8 mouse cellular contexts compared by ENCODE assay signal in the genomic region with DNA sequence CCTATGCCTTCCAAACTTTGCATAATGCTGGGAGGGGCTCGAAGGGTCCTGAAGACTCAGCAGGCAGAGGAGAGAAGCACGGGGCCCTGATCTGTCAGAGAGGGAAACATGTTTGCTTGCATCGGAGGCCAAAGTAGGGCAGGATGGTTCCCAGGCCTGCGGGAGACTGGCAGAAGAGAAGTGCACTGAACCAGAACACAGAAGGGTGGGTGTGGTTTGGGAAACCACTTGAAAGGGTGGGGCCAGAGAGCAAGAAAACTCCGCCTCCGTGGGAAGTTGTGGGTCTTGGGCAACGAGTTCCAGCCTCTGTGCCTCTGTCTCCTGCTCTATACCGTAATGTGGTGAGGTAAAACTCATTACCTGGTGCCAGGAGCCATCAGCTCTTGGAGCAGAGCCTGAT. TPM values are rescaled to one million over a fixed set of nuclear protein-coding genes. Genes with fewer than 3 reads are reported as not detected.
DNase-seq lines count a peak whose midpoint lies in the region; ATAC-seq lines count a peak whose summit lies in the region.

No protein-coding gene starts in this region.

- H3K27ac ChIP-seq in intestine, embryonic 16.5 days (ENCODE audit: low read length), result no peak overlapping the region

- H3K27me3 ChIP-seq in intestine, embryonic 16.5 days (replicated peaks; ENCODE audit: control insufficient read depth, insufficient read depth, low read length), result no peaks in the 10 kb centered on the region

- H3K9me3 ChIP-seq in intestine, embryonic 16.5 days (ENCODE audit: control insufficient read depth, low read length), result no peaks in the 10 kb centered on the region

- no peak overlapping the region for H3K4me2 ChIP-seq in intestine, embryonic 16.5 days (ENCODE audit: low read depth, low read length)

- H3K36me3 ChIP-seq in intestine, embryonic 16.5 days (ENCODE audit: control insufficient read depth, insufficient read depth, low read length), result no peaks in the 10 kb centered on the region

- H3K4me3 ChIP-seq in intestine, embryonic 16.5 days (ENCODE audit: low read length), result no peak overlapping the region

- no peak for ATAC-seq in intestine, embryonic 16.5 days

- peaks cover 19% of the 10 kb centered on the region for H3K4me1 ChIP-seq in intestine, embryonic 16.5 days (ENCODE audit: control insufficient read depth, insufficient read depth, low read length)

- 33% methylated on average over 8 of the region's 8 CpGs for WGBS in intestine, embryonic 16.5 days

- H3K9ac ChIP-seq in intestine, embryonic 16.5 days (ENCODE audit: low read depth, low read length), result peak overlapping the region; percentile 16; the same call in 1 of the 2 replicates

- peak; percentile 51 for DNase-seq in adrenal gland, postnatal 14 days
- DNase-seq in adrenal gland, postnatal 4 days (ENCODE audit: low spot score in 2 of 2), result no peak
- DNase-seq in ovary, postnatal 36 days (ENCODE audit: low spot score), result peak; percentile 33
- no peak for DNase-seq in ovary, postnatal 14 days (ENCODE audit: low spot score)
- peak; percentile 74 for DNase-seq in lung, postnatal 25 days (ENCODE audit: low spot score)
- peak; percentile 89 for DNase-seq in thymus, postnatal 14 days
- no peak for DNase-seq in layer of hippocampus, adult 9-11 months

RNA-seq across cellular contexts. Expression of gene Cstad, which starts 7.7 kb away (rescaled TPM):
- 1.6 and 3.5 TPM in 2 replicates for total RNA-seq in adrenal gland, postnatal 14 days (2021)
- total RNA-seq in adrenal gland, postnatal 4 days (2021), result 1 to 10 TPM; 6.7 to 7.3 TPM
- polyA plus RNA-seq in intestine, embryonic 16.5 days (2015; fragmentation: Nextera tagmentation; extraction: Ambion mirVana), result 0.58 and 0.99 TPM in 2 replicates

Comparison
In these comparisons a context has a peak if more than half of its experiments do, and no peak if none do; other contexts are left out.
1. DNase-seq: peak in adrenal gland, postnatal 14 days (single experiment), ovary, postnatal 36 days (single experiment), lung, postnatal 25 days (single experiment) and thymus, postnatal 14 days (single experiment); none in adrenal gland, postnatal 4 days (0 of 2), ovary, postnatal 14 days (single experiment) and layer of hippocampus, adult 9-11 months (single experiment).